Mouse (Mus musculus) neutrophil, adult 65 days (primary cell): Measurements from ENCODE around the gene Adgrf3. TPM values are rescaled to one million over a fixed set of nuclear protein-coding genes. Genes with fewer than 3 reads are reported as not detected.

Source experiments
- total RNA-seq: library from RNA; stranded (reverse); gene quantifications from 2 replicates; pipeline ENCODE4 v1.2.4, GENCODE M21; 2023

The Adgrf3 gene
- not detected in 2 replicates for total RNA-seq

GRCm38 (mm10) chr5:30205493-30205892, at the start of gene Adgrf3:
Adgrf3 (minus strand) TSS chr5:30205722.

GRCm38 (mm10) chr5:30232271-30232971, 26.9 kb upstream of the Adgrf3 start, which contains the start of gene Selenoi:
Selenoi (plus strand) TSS chr5:30232581.

GRCm38 (mm10) chr5:30154474-30155394, 50.8 kb downstream of the Adgrf3 start, which contains the start of the genes Hadha and Hadhb:
Hadha (minus strand) TSS chr5:30155162.
Hadhb (plus strand) TSS chr5:30155248.

Other genes starting within 250 kb of the Adgrf3 start
- gene Il6, start 192.6 kb downstream of the Adgrf3 start, total RNA-seq = 3.9 and 5.6 TPM in 2 replicates
- 55.8 and 62.4 TPM in 2 replicates for gene Tyms, start 132.1 kb downstream of the Adgrf3 start, total RNA-seq
- not detected in 2 replicates for gene Garem2, start 100.6 kb downstream of the Adgrf3 start, total RNA-seq
- gene 3110082J24Rik, start 99.6 kb downstream of the Adgrf3 start, total RNA-seq = not detected in 2 replicates
- gene Hadha, start 50.6 kb downstream of the Adgrf3 start, total RNA-seq = 69.2 and 73.4 TPM in 2 replicates
- 54.5 and 74.3 TPM in 2 replicates for gene Hadhb, start 50.5 kb downstream of the Adgrf3 start, total RNA-seq
- gene Selenoi, start 26.9 kb upstream of the Adgrf3 start, total RNA-seq = 9.3 and 9.7 TPM in 2 replicates
- gene Drc1, start 75.7 kb upstream of the Adgrf3 start, total RNA-seq = not detected in 2 replicates